Mouse (Mus musculus): ENCODE results near the gene Asb2.

DNA sequence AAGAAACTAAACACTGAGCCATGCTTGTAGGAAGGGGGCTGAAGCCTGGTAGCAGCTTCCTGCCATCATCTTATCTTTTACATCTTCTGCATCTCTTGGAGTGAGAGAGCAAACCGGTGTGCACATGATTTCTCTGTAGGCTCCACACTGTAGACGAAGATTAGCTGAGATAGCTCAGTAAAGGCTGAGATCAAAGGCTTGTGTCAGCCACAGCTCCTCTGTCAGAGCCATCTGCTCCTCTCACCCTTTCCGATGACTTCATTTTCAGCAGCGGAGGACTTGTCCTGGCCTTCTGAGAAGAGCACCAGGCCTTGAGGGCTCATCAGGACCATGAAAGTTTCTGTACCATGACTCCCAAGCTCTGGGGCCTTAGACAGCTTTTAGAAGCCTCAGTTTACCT is 24.3 kb downstream of the Asb2 start:
- TF ChIP-seq ZC3H11A (IDR thresholded peaks at IDR 0.05; ENCODE audit: borderline replicate concordance, low read depth, low read length) (no peak), HCFC1 (IDR thresholded peaks at IDR 0.05; ENCODE audit: borderline replicate concordance, insufficient read depth, low read length) (no peak), MAFK (IDR thresholded peaks at IDR 0.05; ENCODE audit: insufficient read depth, low read depth, low read length) (no peak)

Measured in ES-E14 (cell line).